Mouse (Mus musculus) frontal cortex, postnatal 10 days (tissue): ENCODE results near the gene Hip1.
"Not testable (repeated sequence)": the region's sequence is repeated elsewhere in the genome, so short reads cannot be mapped to it uniquely, and the experiment has no call there.

Source experiments
- DNase-seq, 2 experiments: peaks; one replicate each; pipeline ENCODE4 v3.0.0; 2022; ENCODE audit warnings: low spot score in 2 of 2, mixed read lengths in 1 of 2

Gene Hip1

DNA sequence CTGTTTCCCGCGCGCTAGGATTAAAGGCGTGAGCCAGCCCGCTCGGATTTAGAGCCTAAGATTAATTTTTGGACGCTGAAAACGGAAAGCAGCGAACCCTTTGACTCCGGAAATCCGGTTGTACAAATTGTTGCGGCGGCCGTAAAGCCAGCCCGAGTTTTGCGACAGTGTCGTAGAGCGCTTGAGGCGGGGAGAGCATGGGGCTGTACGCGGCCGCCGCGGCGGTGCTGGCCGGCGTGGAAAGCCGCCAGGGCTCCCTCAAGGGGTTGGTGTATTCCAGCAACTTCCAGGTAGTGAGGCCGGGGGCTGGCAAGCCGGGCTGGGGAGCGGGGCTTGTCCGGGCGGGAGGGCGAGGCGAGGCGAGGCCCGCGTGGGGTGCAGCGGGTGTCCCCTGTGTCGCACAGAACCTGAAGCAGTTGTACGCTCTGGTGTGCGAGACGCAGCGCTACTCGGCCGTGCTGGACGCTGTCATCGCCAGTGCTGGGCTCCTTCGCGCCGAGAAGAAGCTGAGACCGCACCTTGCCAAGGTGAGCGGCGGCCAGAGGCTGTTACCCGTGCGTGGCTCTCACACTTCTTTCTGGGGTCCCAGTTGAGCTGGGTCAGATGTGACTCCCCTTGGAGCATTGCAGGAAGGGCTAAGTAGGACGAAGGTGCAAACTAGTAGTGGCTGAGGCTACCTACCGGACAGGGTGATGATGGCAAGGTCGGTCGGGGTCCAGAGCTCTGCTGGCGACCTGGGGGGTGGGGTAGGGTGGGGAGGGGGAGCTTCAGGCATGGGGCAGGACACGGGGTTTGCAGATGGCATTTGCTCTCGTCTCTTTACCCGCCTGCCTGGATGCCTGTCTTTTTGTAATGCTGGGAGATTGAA lies 174.9 kb downstream of the Hip1 start, which contains the start of gene Nsun5:
Gene Nsun5 (plus strand): TSS at position 167 of the 868 bp plus-strand sequence.
- DNase-seq, result peak; percentile 86 to 94

DNA sequence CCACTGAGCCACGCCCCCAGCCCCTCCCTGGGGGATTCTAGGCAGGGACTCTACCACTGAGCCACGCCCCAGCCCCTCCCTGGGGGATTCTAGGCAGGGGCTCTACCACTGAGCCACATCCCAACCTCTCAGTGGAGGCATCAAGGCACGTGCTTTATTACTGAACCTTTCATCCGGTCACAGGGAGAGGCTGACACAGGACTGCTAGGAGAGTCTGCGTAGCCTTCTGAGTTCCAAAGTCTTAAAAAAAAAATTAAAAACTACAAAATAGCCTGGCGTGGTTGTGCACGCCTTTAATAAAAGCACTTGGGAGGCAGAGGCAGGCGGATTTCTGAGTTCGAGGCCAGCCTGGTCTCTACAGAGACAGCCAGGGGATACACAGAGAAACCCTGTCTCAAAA lies 175.7 kb downstream of the Hip1 start:
- DNase-seq, result not testable (repeated sequence)

DNA sequence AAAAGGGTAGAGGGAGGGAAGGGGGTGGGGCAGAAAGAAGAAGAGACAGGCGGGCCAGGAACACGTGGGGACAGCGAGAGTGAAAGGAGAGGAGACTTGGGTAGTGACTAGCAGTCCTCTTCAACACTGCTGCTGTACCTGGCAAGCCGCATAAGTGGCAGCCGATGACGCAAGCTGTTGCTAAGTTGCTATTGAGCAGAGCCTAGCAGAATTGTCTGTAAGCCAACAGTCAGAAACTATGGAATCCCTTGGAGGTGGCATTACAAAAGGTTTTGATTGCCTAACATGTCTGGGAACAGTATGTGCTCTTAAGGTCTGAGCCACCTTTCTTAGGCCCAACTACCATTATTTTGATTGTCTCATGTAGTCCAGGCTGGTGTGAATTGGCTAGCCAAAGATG lies 176.6 kb downstream of the Hip1 start:
- no peak for DNase-seq

DNA sequence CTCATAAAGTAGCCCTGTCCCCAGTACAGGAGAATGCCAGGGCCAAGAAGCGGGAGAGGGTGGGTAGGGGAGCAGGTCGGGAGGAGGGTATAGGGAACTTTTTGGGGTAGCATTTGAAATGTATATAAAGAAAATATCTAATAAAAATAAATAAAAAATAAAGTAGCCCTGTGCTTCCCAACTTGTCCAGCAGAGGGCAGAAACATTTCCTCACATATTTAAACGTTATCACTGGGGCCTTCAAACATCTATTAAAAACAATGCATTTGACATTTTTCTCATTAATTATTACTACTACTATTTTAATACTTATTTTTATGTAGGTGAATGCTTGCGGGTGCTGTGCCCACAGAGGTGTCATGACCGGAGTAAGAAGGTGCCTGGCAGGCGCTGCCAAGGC lies 177.1 kb downstream of the Hip1 start:
- DNase-seq, result no peak

DNA sequence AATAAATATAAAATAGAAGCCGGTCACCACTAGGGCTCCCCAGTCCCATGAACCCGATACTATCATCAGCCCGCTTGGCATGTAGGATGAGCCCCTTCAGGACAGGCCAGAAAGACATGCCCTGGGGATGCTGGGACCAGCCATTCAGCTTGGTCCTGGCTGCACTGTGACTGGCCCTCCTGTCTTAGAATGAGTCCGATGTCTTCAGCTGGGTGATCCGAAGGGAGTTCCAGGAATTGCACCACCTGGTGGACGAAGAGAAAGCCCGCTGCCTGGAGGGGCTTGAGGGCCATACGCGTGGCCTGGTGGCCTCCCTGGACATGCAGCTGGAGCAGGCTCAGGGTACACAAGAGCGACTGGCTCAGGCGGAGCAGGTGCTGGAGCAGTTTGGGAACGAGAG lies 181.4 kb downstream of the Hip1 start:
- DNase-seq, result no peak

DNA sequence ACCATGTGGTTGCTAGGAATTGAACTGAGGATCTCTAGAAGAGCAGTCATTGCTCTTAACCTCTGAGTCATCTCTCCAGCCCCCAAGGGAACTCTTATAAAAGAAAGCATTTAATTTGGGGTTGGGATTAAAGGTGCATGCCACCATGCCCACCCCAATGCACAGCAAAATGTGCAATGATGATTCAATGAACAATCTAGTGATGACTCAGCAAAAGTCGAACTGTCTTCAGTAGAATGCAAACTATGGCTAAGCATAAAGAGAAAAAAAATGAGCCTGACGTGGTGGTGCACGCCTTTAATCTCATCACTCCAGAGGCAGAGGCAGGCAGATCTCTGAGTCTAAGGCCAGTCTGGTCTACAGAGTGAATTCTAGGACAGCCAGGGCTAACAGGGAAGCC lies 182.3 kb downstream of the Hip1 start:
- no peak for DNase-seq

DNA sequence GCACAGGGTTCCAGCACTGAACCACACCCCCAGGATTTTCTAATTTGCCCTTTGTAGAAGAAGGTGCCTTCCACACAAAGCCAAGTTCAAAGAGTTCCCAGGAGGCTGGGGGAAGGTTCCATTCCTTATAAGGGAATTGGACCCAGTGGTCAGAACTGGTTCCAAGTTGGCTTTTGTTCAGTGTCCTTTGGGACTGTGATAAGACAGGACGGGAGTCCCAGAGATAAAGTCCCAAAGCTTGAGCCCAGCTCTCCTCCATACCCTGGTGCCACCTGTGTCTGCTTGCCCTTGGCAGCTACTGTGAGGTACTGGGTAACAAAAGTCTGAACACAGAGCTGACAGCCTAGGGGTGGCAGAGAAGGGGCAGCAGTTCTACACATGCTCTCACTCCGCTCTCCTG lies 185.1 kb downstream of the Hip1 start:
- DNase-seq, result no peak

DNA sequence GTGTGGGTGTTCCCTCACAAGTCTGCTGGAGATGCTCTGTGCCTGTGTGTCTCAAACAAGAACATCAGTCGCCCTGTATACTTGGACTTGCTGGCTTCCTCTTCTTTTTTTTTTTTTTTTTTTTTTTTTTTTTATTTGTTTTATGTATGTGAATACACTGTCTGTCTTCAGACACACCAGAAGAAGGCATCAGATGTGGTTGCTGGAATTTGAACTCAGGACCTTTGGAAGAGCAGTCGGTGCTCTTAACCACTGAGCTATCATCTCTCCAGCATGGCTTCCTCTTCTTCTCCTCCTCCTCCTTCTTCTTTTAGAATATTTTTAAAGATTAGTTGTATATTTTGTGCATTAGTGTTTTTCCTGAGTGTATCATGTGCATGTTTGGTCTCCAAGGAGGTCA lies 187.4 kb downstream of the Hip1 start:
- no peak for DNase-seq
